Mouse (Mus musculus) inflammation-experienced regulatory T-cells, adult 6 months (primary cell): ENCODE data around the gene Rap1a. TPM values are rescaled to one million over a fixed set of nuclear protein-coding genes. Genes with fewer than 3 reads are reported as not detected.

ENCODE experiments used
- ATAC-seq: one replicate; pipeline ENCODE4 v1.8.0; 2017
- polyA plus RNA-seq, 3 experiments: library from polyadenylated mRNA; unstranded; fragments of 100-300 nt; shearing (Covaris generic); gene quantifications; one replicate each; pipeline ENCODE4 v1.2.1; 2017

Rap1a gene
- polyA plus RNA-seq, 3 experiments from 2014 or later = 142 to 303 (median 166) TPM

DNA sequence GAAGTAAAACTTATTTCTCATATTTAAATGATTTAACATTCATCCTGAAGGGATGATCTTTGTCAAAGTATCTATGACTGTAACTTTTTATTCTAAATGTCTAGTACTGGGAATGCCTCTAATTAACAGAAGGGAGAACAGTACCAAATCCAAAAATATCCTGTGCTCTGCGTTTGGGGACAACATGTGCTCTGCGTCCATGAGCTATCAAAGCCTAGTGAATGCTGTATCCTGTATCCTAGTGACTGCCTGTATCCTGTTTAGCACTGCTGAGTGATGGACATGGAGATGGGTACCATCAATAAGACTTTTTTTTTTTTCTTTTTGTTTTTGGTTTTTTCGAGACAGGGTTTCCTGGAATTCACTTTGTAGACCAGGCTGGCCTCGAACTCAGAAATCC is 42.5 kb downstream of the Rap1a start:
- no peak for ATAC-seq

DNA sequence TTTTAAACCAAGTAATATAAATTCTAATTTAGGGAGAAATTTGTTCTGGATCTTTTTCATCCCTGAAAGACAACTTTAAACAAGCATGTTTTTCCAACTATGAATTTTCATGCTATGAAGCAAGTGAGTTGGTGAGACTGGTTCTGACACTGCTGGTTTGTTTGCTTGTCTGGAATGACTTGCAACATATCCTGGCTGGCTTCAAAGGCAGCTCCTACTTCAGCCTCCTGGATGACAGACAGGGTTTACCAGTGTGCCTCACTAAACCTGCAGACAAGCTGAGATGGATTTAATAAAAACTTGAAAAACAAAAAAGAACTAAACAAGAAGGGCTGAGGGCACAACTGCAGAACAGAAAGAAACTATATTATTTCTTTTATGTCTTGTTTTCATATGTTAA is 43.0 kb downstream of the Rap1a start:
- no peak for ATAC-seq

- no peak for ATAC-seq
Measured at GRCm38 (mm10) chr3:105757323-105758083, 43.6 kb downstream of the Rap1a start.

DNA sequence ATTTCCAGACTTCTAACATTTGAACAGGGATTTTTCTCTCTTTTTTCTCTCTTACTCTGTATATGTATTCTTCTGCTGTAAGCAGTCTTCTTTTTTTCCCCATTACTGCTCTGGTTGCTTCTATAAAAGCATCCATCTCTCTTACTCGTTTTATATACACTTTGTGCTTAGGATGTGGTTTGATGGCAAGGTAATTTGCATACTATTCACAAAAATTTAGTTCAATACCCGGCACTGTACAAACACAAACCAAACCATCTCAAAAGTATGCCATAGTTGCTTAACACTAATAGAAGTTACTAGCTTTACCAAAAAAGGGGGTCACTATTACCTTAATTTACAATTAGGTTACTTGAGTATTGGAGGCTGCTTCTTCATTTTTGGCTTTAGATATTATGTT is 44.6 kb downstream of the Rap1a start:
- ATAC-seq = peak; percentile 69

- no peak for ATAC-seq
Measured at GRCm38 (mm10) chr3:105755123-105755522, 46.0 kb downstream of the Rap1a start.

DNA sequence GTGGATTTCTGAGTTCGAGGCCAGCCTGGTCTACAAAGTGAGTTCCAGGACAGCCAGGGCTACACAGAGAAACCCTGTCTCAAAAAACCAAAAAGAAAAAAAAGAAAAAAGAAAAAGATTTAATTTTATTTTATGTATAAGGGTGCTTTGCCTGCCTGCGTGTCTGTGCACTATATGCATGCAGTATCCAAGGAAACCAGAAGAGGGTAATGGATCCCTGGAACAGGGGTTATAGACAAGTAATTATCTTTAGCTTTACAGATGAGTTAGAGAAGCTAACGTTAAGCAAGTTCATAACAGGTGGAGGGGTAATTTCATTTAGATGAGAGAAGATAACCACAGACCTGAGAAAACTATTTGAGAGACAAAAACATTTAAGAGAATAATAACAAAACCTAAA is 47.0 kb downstream of the Rap1a start:
- no peak for ATAC-seq

DNA sequence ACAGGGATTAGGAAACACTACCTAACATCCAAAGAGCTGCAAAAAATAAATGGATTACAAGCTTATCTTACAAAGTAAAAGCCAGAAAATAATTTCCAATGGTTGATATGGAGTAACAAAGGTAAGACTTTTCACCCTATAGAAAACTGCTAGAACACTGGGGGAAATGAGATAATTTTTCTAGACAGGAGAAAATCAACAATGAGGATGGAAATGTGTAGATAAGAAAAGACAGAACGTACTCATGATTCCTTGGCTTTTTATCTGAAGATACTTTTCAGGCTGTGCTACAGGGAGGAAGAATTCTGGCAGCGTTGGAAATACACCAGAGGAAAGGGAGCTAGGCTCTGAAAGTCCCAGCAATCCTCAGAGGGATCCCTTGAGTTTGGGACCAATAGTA is 50.3 kb downstream of the Rap1a start:
- no peak for ATAC-seq

DNA sequence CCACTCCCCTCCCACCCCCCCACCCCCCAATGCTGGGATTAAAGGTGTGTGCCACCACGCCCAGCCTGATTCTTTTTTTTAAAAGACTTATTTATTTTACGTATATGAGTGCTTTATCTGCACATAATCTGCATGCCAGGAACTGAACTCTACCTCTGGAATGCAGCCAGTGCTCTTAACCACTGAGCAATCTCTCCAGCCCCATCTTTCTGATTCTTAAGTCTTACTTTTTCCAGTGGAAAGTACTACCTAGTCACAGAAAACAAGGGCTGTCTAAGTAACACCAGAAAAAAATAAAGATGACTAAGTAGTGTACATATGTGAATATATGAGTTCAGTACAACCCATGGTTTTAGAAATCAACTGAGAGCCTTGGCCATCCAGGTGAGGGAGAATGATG is 54.6 kb downstream of the Rap1a start:
- ATAC-seq = no peak

GRCm38 (mm10) chr3:105737666-105738065 is 63.5 kb downstream of the Rap1a start:
- ATAC-seq = no peak

GRCm38 (mm10) chr3:105737070-105737469 is 64.1 kb downstream of the Rap1a start:
- ATAC-seq = no peak

GRCm38 (mm10) chr3:105736148-105736547 is 65.0 kb downstream of the Rap1a start:
- no peak for ATAC-seq

DNA sequence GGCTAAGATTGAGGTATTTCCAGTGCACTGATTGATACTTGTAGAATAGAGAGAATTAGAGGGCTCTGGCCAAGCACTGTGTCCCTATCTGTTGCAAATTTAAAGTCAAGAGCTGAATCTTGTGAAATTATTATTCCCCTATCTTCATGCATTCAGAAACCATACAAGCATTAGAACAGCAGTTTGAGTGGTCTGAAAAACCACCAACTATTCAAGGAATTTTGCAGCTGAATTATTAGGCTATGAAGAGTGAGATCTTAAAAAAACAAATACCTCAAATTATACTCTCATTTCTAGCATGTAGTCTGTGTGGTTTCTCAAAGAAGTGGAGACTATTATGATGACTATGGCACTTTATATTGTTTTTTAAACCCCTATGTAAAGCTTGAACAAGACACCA is 65.9 kb downstream of the Rap1a start:
- ATAC-seq = no peak

DNA sequence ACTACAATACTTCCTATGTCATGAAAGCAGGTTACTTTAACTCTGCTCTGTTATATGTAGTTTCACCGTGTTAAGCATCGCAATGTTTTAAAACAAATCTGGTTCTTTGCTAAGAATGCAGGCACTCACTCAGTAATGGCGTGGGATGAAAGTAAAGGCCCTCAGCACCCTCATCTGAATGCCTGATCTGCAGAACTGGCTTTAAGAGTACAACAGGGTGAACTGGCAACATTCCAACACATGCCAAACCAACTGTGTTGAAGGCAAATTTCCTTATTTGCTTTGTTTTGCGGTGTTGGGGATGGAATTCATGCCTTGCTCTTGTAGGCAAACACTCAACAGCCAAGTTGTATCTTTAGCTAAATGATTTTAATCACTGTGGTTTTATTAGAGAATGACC is 67.6 kb downstream of the Rap1a start:
- no peak for ATAC-seq

GRCm38 (mm10) chr3:105732360-105732759 is 68.8 kb downstream of the Rap1a start:
- ATAC-seq = no peak

GRCm38 (mm10) chr3:105726037-105726436 is 75.1 kb downstream of the Rap1a start:
- ATAC-seq = peak; percentile 67

- no peak for ATAC-seq
Measured at GRCm38 (mm10) chr3:105722510-105722909, 78.6 kb downstream of the Rap1a start.

DNA sequence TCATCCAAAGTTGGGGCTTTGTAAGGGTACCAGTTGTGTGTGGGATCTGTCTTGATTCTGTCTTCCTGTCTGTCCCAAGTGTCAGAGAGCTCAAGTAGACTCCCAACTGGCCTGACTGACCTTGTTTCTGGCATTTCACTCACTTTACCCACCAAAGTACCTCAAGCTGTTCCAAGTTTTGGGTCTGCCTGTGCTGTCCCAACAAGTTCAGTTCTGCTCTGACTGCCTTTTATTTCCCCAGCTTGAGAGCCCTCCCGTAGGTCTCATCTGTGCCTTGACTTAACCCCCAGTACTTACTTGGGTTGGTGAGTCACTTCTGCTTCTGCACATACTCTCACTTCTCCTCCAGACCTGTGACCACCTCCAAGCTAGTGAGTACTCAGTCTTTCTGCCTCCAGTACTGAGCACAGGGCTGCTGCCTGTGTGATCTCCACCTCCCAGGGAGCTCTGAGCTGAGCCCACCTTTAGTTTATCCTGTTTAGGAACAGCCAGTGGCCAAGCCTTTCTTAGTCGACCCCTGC is 79.4 kb downstream of the Rap1a start:
- no peak for ATAC-seq

DNA sequence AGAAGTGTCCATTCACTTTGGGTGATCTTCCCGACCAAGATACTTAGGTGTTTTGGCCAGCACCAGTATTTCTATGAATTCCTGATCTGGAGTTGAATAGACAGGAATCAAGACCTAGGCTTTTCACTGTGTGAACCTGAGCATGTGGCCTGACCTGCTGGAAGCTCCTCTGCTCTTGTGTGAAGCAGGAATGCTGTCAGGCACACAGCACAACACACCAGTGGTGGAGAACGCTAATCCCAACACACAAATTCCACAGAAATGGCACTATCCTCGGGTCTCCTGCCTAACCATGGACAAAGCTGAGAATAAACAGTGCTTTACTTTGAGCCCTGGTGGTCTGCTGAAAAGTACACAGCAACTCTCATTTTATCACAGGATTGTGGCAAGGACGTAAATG is 80.6 kb downstream of the Rap1a start:
- no peak for ATAC-seq

GRCm38 (mm10) chr3:105719979-105720378 is 81.2 kb downstream of the Rap1a start:
- ATAC-seq = no peak

GRCm38 (mm10) chr3:105718746-105719145 is 82.4 kb downstream of the Rap1a start:
- no peak for ATAC-seq

DNA sequence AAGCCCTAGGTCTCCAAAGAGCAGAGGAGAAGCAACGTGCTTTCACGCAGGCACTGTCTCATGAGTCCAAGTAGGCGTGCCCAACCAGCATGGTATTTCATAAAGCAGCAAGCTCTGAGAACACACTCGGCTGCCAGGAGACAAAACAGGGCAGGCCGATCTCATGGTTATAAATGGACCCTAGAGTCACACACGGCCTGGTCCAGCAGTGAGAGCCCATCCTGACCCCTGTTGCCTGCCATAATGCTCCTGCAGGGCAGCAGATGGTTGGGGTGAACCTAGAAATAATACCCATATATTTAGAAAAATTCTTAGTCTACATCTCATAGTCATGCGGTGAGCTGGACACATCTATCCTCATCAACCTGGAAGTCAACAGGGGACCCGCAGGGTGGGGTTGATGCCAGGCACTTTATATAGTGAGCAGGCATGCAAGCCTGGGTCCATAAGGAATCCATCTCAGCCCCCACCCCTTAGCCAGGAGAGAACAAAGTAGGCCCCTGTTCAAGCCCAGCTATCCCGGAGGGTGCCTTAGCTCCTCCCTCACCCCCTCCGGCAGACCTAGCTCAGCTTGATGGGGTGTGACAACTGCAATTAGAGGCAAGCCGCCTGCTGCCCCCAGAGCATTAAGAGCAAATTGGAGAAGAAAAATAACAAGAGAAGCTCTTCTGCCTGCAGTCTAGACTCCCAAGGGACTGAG is 83.1 kb downstream of the Rap1a start:
- ATAC-seq = no peak

DNA sequence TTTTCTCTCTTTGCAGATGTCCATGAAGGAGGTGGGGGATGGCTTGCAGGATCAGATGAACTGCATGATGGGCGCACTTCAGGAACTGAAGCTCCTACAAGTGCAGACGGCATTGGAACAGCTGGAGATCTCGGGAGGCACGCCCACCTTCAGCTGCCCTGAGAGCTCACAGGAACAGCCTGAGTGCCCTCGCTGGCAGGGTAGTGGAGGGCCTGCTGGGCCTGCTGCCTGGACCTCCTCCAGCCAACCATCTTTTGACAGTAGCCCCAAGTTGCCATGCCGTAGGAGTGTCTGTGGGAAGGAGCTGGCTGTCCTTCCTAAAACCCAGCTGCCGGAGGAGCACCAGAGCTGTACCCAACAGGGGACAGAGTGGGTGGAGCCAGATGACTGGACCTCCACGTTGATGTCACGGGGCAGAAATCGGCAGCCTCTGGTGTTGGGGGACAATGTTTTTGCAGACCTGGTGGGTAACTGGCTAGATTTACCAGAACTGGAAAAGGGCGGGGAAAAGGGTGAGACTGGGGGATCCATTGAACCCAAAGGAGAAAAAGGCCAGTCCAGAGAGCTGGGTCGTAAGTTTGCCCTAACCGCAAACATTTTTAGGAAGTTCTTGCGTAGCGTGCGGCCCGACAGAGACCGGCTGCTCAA is 84.7 kb downstream of the Rap1a start:
- ATAC-seq = no peak

- no peak for ATAC-seq
Measured at GRCm38 (mm10) chr3:105714820-105715167, 86.3 kb downstream of the Rap1a start.
